Mouse (Mus musculus) forelimb bud, embryonic 11.5 days (tissue): ENCODE measurements around the gene Mrps15.
"Not testable (repeated sequence)": the region's sequence is repeated elsewhere in the genome, so short reads cannot be mapped to it uniquely, and the experiment has no call there.

Source experiments
- DNase-seq: peaks from one replicate; pipeline ENCODE4 v3.0.0-alpha.2; 2012; ENCODE audit warnings: low read depth, low spot score

The Mrps15 gene

DNA sequence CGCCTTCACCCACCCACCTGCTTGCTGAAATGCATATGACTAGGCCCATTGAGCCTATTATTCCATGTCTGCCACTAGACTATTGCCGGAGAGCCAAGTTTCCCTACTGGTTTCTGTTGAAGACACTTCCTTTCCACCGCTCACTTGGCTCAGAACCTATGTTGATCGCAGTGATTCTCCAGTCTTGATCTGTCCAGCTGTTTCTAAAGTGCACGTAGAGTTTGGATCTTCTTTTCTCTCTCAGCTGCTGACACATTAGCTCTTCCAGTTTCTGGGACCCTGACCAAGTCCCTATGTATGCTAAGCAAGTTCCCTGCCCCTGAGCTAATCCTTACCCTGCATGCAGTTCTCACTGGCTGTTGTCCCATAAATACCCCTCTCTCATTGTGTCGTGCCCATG lies 31.1 kb downstream of the Mrps15 start:
- DNase-seq: no peak

- no peak for DNase-seq
Measured at GRCm38 (mm10) chr4:126079266-126079665, 32.5 kb downstream of the Mrps15 start.

DNA sequence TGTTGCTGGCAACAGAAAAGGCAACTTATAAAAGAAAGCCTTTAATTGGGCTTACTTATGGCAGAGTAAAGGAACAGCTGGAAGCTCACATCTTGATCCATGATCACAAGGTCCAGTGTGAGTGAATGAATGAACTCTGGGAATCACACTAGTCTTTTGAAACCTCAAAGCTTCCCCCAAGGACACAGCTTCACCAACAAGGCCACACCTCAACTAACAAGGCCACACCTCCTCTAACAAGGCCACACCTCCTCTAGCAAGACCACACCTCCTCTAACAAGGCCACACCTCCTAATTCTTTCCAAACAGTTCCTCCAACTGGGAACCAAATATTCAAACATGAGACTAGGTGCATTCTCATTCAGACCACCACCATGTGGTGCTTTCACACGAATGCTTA lies 34.9 kb downstream of the Mrps15 start:
- no peak for DNase-seq

- no peak for DNase-seq
Measured at GRCm38 (mm10) chr4:126083021-126083420, 36.3 kb downstream of the Mrps15 start.

GRCm38 (mm10) chr4:126084382-126084781 lies 37.7 kb downstream of the Mrps15 start:
- no peak for DNase-seq

DNA sequence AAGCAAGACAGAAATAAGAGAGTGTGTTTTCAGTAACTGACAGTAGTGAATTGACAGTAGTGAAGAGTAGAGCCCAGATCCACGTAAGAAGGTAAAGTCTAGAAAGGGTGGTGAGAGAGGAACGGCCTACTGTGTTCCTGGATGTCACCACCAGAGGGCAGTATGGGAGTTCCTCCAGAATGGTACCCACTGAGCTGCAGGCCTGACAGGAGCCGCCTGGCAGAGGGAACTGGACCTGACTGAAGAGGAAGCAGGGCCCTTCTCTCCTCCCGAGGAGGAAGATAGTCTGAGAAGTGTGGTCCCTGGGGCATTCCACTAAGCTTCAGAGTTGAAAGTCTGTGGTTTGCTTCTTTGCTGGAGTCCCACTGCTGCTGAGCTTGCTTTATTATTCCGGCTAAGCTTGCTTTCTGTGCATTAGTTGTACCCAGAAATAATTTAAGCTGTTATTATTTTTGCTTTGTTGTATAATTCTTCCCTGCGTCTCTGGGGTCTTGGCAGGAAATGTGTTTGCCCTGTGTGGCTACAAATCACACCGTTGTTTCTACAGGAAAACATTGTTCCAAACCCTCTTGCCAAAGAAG lies 39.4 kb downstream of the Mrps15 start:
- peak; percentile 88 for DNase-seq

DNA sequence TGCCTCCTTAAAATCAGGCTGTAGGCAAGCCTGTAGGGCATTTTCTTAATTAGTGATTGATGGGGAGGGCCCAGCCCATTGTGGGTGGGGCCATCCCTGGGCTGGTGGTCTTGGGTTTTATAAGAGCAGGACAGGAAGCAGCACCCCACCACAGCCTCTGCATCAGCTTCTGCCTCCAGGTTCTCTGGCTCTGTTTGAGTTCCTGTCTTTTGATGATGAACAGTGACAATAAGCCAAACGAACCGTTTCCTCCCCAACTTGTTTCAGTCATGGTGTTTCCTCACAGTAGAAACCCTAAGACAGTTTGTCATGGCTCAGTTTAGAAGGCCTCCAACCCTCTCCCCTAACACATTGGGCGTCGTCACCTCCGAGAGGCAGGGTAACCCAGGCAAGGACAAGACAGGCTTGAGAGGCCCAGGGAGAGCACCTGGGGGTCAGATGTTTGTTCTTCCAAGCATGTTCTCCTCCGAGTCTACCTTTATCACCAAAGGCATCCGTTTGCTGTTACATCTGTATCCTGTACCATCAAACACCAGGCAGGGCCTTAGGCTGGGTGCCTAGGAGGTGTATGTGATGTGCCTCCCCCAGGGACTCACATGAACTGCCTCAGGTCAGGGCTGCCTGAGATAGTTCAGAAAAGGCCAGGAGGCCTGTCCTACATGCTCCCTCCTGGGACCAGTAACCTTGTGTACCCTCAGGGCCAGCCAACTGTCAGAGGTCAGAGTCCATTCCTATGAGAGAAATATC lies 43.5 kb downstream of the Mrps15 start:
- no peak for DNase-seq

GRCm38 (mm10) chr4:126090848-126091124 lies 44.1 kb downstream of the Mrps15 start:
- DNase-seq: no peak

DNA sequence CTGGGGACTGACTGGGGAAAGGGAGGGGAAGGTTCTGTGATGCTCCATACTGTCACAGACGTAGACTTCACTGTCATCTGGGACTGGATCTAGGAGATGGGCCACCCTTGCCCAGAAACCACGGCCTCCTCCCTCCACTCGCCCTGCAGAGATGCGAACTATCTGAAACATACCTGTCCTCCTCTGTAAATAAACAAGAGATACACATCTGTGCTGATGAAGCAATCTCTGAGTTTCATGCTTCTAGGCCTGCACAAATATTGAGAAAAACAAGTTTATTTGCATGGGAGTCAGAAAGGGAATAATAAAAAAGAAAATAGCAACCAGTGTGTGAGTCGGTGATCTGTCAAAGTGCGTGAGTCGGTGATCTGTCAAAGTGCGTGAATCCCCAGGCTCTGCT lies 45.1 kb downstream of the Mrps15 start:
- no peak for DNase-seq

GRCm38 (mm10) chr4:126095622-126096430 lies 49.1 kb downstream of the Mrps15 start:
- DNase-seq: not testable (repeated sequence)

DNA sequence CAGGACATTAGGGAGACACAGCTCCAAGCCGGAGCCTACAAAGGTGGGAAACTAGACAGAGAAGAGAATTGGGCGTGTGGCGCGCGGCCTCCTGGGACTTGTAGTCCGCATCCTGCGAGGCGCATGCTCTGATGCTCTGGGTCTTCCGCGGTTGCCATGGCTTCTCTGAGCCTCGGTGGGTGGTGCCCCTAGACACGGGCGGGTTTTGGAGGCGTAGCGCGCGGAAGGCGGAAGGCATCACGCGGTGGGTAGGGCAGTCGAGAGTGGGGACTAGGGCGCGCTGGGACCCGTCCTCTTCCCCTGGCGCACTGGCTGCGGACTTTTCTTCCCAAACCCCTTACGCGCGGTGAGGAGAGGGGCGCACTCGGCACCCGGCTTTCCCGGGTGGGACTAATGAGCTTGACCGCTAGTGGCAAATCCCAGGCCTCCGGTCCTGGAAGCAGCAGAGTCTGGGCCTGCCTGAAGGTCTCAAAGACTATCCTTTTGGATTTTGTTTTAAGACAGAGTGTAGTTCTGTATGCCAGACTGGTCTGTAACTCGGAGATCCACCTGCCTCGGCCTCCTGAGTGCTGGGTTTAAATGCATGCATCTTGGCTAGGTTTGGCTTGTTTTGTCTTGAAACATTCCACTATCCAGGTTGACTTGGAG lies 49.9 kb downstream of the Mrps15 start, which contains the start of gene Lsm10:
Lsm10 (plus strand) TSS at position 160 of the 648 bp plus-strand sequence.
- peak; percentile 95 for DNase-seq

GRCm38 (mm10) chr4:126097711-126098253 lies 51.1 kb downstream of the Mrps15 start:
- no peak for DNase-seq

DNA sequence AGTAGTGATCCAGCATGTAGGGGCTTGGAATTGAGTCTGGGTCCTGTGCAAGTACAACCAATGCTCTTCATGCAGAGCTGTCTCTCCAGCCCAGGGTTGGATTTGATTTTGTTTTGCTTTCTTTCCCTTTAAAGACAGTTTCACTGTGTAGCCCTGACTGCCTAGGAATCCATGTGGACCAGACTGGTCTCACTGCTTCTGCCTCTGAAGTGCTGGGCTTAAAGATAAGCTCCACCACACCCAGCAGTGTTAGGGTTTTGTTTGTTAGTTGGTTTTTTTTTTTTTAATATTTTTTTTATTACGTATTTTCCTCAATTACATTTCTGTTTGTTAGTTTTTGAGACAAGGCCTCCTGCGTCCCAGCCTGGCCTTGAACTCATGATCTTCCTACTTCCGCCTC lies 52.6 kb downstream of the Mrps15 start:
- no peak for DNase-seq

DNA sequence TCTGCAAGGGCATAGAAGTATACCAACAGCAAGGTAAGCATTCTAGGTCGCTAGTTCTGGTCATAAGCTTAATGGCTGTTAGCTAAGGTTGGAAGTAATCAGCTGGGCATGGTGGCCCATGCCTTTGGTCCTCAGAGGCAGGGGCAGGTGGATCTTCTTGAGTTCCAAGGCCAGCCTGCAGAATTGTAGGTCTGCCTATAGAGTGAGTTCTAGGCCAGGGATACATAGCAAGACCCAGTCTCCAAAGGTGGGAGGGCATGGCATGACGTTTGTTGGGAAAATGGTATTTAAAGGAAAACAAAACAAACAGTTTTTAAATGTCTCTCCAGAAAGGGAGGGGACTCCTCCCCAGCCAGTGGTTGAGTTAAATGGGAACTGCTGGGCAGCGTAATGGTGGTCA lies 54.0 kb downstream of the Mrps15 start:
- no peak for DNase-seq

GRCm38 (mm10) chr4:126102061-126102841 lies 55.5 kb downstream of the Mrps15 start:
- DNase-seq: no peak

GRCm38 (mm10) chr4:126103057-126103581 lies 56.4 kb downstream of the Mrps15 start:
- peak; percentile 40 for DNase-seq

- DNase-seq: peak; percentile 97
Measured at GRCm38 (mm10) chr4:126103590-126104068, 56.9 kb downstream of the Mrps15 start, which contains the start of gene Stk40. Gene Stk40, plus strand, starts transcription at chr4:126103957.

DNA sequence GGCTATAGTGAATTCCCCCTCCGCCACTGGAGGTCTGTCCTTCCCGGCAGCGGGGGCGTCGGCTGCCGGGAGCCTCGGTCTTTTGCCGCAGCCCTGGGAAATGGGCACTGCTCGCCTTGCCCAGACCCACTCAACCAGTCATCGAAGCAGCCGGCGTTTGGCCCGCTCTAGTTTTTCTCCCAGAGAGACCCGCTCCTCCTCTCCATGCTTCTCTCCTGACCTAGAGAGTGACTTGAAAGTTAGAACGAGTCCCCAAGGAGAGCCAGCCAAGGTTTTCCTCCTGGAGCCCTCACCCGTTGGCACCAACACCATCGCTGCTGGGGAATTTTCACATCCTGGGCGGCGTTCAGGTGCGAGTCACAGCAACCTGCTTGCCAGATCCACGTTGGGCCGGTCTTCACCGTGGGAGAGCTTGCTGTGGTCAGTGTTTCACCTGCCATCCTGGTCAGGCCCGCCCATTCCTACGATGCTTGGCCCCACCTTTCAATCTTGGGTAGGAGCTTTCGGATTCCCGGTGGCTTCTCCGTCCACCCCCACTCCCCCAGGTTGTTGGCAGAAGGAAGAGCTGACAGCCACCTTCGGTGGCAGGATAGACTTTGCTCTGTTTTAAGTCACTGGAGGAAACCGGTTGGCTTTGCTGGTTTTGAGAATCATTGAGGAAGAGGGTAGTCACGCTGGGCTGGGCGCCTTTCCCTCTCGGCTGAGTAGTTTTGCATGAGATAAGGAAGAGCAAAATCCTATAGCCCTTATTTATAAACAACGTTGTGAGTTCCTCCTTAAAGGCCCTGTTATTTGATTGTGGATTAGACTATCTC lies 57.7 kb downstream of the Mrps15 start:
- DNase-seq: no peak
